Mouse (Mus musculus) lung, postnatal 14 days (tissue): ENCODE measurements around the gene Narfl.
A peak's percentile ranks its signal among the peaks of the same experiment; 100 is the strongest.
"Not testable (repeated sequence)": the region's sequence is repeated elsewhere in the genome, so short reads cannot be mapped to it uniquely, and the experiment has no call there.

Source experiments
- DNase-seq: peaks from one replicate; pipeline ENCODE4 v3.0.0; 2021

Gene Narfl

DNA sequence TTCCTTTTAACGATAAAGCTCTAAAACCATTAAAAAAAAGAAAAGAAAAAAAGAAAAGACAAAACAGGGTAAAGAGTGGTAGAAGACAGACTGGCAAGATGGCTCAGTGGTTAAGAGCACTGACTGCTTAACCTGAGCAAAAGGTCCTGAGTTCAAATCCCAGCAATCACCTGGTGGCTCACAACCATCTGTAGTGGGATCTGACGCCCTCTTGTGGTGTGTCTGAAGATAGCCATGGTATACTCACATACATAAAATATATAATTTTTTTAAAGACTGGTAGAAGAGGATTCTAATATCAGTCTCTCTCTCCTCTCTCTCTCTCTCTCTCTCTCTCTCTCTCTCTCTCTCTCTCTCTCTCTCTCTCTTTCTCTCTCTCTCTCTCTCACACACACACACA lies 33.9 kb downstream of the Narfl start:
- not testable (repeated sequence) for DNase-seq

DNA sequence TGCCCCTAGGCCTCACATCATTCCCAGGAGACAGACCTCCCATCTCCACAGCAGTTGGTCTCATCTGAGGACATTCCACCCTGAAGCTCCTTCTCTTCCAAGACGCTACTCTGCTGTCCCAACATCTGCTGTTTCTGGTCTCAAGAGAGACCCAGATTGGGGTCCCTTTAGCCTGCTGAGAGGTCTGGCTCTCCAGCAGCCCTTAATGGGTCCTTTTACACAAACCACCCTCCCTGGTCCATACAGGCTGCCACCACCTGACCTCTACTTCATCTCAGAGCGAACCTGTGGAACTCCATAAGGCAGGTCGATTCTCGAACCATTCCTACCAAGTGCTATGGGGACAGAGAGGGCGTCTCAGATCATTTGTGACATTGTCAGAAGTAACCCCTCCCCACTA lies 34.5 kb downstream of the Narfl start:
- DNase-seq, result no peak

DNA sequence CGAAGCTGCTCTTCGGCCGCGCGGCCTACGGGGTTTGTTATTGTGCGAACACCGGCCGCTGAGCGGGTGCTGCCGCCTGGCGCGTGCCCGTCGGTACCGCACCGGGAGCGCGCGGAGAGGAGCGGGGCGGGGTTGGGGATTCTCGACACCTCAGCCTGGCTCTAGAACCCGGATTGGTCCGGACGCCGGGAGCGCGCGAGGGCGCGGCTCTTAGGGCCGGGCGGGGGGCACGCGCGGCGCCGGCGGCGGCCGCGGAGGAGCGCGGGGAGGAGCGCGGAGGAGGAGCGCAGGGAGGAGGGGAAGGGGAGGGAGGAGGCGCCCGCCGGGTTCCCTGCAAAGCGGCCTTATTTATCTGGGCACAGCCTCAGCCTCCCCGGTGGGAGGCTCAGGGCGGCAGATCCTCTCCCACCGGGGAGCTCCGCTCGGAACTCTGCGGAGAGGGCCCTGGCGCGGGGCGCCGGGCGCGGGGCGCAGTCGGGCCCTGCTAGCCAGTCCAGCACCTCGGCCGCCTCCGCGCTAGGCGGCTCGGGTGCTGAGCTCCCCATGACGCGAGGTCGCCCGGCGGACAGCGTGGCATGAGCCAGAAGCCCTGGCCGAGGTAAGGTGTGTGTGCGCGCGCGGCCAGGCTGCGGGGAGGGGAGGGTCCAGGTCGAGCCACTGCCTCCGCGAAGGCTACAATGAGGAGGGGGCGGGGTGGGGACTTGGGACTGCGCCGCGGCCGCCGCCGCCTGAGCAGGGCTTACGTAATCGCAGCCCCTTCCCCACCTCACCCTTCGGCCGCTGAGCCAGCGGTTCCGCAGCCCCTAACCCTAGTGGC lies 35.4 kb downstream of the Narfl start, which contains the start of gene Fbxl16:
TSS of gene Fbxl16 (plus strand) at position 297 of the 817 bp plus-strand sequence.
- DNase-seq, result peak; percentile 66

DNA sequence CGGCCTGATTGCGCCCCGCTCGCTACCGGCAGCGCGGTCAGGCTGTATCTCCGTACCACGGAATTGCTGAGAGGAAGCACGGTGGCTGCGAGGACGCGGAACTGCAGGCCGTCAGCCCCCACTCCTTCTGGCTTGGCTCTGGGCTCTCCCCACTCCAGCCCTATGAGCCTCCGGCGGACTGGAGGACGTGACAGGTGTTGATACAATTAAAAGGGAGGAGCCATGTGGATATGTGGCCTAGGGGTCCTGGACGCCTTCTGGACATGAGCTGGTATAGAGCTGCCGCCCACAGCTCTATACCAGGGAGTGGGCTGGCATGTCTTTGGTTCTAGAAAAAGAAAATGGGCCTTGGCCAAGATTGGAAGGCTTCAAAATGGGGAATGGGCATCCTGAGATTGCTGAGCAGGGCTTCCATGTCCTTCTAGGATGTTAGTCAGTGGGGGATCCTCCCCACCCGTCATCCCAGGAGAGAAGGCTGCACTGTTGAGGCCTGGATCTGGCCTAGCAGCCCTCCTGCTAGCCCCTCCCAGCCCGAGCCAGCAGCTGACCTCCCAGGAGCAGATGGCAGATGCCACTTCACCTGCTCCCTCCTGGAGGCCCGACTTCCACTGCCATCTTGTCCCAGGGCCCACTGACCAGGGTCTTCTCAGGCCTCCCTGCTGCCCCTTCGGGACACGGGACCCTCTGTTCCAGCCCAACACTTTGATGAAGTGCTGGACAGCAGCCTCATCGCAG lies 36.2 kb downstream of the Narfl start:
- no peak for DNase-seq

DNA sequence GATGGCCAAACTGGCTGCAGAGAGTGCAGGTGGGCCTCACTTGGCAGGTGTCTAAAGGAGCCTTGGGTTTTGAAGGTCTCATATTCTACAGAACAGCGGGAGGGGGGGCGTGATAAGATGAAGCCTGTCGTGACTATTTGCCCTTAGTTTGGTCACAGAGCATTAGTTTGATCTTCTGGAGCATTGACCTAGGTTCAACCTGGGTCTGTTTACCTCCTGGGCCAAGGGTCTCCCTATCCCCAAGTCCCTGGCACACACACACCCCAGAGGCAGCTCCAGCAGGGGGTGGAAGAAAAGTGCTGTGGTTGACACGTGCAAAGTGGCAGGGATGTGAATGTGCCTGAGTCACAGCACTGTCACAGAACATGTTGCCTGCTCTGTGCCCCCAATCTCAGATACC lies 37.3 kb downstream of the Narfl start:
- no peak for DNase-seq

DNA sequence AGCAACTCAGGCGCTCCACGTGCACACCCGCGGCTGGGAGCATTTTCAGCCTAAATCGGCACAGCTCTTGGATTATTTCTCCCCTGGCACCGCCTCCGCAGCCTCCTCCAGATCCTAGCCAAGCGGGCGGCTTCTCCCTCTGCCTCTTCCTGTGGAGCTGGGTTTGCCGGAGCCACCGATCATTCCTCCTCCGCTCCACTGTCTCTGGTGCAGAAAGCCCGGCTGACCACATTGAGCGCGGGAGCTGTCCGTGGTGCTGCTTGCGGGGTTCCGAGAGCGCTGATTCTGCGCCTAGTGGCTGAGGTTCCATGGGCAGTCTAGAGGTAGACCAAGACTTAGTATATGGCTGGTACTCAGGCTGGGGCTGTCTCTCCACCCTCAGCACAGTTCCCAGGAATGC lies 39.9 kb downstream of the Narfl start:
- peak; percentile 90 for DNase-seq

DNA sequence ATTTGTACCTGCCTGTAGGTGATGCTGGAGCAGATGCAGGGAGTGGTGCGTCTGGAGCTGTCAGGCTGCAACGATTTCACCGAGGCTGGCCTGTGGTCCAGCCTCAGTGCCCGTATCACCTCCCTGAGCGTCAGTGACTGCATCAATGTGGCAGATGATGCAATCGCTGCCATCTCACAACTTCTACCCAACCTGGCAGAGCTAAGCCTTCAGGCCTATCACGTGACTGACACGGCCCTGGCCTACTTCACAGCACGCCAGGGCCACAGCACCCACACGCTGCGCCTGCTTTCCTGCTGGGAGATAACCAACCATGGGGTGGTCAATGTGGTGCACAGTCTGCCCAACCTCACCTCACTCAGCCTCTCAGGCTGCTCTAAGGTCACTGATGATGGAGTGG lies 44.1 kb downstream of the Narfl start:
- DNase-seq, result no peak

DNA sequence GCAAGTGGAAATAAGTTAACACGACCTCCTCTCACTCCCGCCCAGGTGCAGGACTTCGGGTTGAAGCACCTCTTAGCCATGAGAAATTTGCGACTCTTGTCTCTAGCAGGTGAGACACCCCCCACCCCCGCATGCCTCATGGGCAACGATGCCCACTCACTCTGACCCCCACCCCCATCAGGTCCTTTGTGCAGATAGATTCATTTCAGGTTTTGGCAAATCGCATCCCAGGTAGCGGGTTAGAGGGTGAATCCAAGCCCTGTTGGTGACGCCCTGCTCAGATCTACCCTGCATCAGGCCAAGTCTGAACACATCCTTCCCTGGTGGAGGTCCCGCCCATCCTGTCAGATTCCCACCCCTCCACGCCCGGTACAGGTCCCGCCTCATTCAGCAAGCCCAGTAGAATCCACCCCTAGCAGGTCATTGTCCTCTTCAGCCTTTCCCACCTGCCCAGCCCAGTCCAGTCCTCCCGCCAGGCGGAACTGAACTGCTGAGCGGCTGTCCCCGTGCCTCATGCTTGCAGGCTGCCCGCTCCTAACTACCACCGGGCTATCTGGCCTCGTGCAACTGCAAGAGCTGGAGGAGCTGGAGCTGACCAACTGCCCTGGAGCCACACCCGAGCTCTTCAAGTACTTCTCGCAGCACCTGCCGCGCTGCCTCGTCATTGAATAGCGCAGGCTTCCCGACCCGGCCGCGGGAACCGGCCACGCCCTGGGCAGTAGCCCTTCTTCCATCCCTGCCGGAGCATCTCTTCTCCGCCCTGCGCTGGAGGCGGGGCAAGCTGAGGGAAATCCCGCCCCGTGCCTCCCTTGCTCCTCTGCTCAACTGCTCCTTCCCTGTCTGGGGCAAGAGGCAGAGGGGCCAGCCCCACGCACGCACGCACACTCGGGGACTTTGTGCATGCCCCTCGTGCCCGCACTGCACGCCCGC lies 45.5 kb downstream of the Narfl start:
- DNase-seq, result no peak

DNA sequence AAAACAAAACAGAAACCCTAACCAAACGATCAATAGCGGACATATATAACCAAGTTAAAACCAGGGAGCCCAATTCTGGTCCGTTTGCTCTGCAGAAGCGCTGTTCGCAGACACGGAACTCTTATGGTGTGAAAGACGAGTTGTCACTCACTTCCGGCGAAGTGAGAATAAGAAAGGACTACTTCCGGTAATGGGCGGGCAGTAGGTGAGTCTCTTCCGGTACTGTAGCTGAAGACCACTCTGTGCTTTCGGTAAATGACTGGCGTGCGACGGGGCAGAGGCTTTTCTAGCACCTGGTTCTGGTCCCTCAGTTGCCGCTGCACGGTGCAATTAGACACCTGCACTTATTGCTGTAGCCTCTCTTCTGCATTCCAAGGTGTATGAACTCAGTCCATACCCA lies 49.9 kb downstream of the Narfl start, which contains the start of gene Wdr24:
TSS of gene Wdr24 (plus strand) at position 176 of the 400 bp plus-strand sequence.
- peak; percentile 77 for DNase-seq

DNA sequence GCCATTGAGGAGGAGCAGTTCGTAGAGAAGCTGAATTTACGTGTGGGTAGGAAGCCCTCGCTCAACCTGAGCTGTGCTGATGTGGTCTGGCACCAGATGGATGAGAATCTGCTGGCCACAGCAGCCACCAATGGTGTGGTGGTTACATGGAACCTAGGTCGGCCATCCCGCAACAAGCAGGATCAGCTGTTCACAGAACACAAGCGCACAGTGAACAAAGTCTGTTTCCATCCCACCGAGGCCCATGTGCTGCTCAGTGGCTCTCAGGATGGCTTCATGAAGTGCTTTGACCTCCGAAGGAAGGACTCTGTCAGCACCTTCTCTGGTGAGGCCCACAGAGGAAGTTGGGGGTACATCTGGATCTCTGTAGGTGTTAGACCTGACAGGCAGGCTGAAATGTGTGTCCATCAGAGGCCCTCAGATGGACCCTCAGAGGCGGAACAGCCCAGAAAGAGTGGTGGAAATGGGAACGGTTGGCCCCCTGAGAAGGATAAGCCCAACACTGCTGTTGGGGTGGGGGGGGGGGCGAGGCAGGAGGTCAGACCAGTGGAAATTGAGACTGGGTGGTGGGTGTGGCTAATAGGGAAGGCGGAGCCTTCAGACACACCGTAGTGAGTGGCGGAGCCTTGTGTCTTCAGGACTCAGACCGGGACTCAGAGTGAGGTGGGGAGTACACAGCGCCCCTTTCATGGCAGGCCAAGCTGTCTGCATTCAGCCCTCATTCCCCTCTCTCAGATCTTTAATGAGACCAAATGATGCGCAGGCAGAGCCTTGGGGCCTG lies 51.0 kb downstream of the Narfl start:
- DNase-seq, result no peak

DNA sequence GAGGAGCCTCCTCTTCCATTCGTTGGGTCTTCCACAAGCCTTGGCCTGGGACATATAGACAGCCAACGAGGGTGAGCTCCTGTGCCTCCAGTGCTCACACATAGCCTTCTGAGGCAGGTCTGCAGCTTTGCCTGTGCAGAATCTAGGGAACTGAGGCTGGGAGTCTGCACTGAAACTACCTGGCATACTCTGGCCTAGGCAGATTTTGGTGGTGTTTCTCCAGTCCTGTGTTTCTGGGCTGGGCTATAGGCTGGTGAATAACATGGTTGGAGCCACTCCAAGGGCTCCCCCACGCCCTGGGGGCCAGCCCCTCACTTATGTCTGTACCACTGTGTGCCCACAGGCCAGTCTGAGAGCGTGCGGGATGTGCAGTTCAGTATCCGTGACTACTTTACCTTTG lies 51.7 kb downstream of the Narfl start:
- DNase-seq, result no peak

DNA sequence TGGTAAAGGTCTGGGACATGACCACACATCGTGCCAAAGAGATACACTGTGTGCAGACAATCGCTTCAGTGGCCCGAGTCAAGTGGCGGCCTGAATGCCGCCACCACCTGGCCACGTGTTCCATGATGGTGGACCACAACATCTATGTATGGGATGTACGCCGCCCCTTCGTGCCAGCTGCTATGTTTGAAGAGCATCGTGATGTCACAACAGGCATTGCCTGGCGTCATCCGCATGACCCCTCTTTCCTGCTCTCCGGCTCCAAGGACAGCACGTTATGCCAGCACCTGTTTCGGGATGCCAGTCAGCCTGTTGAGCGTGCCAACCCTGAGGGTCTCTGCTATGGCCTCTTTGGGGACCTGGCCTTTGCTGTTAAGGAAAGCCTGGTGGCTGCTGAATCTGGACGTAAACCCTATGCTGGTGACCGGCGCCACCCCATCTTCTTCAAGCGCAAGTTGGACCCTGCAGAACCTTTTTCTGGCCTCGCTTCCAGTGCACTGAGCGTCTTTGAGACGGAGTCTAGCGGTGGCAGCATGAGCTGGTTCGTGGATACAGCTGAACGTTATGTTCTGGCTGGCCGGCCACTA lies 52.5 kb downstream of the Narfl start:
- DNase-seq, result no peak

DNA sequence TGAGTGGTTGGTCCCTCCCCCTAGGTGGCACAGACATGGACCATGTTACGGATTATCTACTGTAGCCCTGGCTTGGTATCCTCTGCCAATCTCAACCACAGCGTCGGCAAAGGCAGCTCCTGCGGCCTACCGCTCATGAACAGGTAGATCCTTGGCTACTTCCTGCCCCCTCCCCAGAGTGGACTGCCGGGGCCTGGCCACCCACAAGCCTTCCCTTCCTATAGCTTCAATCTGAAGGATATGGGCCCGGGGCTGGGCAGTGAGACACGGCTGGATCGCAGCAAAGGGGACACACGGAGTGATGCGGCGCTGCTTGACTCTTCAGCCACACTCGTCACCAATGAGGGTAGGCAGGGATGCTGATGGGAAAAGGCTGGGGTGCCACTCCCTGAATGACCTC lies 53.4 kb downstream of the Narfl start:
- DNase-seq, result no peak

DNA sequence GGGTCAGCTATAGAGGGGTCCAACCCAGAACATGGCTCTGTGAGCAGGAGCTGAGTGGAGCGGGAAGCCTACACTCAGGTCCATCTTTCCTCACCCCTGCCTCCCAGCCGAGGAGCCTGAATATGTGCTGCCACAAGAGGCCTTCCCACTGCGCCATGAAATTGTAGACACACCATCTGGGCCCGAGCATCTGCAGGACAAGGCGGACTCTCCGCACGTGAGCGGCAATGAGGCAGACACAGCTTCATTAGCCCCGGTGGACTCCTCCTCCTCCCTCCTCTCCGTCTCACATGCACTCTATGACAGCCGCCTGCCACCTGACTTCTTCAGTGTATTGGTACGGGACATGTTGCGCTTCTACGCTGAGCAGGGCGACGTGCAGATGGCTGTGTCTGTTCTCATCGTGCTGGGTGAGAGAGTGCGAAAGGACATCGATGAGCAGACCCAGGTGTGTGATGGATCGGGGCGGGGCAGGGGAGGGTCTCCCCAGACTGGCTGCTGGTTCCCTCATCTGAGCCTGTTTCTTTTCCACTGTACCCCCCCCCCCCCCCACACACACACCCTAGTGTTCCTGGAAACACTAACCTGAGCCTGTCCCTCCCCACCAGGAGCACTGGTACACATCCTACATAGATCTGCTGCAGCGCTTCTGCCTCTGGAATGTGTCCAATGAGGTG lies 54.1 kb downstream of the Narfl start:
- DNase-seq, result no peak

DNA sequence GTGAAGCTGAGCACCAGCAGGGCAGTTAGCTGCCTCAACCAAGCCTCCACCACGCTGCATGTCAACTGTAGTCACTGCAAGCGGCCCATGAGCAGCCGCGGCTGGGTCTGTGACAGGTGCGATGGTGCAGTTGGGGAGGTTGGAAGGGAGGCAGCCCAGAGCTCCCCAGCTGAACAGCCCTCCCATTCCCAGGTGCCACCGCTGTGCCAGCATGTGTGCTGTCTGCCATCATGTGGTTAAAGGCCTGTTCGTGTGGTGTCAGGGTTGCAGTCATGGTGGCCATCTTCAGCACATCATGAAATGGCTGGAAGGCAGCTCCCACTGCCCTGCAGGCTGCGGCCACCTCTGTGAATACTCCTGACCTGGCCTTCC lies 54.6 kb downstream of the Narfl start:
- no peak for DNase-seq

DNA sequence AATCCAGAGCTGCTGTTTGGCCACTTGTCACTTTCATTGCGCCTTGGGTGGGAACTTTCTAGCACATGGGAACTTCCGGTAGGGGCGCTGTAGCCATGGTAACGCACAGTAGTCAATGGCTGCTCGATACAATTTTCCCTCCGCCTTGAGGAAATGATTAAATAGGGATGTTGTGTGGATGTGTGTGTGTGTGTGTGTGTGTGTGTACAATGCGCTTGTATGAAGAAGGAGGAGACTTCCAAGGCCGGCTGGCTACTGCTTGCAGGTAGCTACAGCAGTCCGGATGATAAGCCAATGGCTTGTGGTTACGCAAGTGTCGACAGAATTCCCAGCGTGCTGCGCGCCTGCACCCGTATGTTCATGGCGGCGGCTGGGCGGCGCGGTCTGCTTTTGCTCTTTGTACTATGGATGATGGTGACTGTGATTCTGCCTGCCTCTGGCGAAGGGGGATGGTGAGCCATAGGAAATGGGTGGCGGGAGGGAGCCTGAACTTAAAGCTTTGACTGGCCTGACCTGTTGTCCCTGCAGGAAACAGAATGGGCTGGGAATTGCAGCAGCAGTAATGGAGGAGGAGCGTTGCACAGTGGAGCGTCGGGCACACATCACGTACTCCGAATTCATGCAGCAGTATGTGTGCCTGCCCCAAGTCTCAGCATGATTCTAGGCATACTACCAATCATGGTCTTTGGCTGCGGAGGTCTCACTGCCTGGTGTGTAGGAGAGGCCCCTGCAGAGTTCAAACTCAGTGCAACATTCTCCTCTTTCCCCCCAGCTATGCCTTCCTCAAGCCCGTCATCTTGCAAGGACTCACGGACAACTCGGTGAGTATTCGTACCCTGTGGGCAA lies 55.4 kb downstream of the Narfl start, which contains the start of gene Jmjd8:
TSS of gene Jmjd8 (plus strand) at position 156 of the 846 bp plus-strand sequence.
- DNase-seq, result peak; percentile 76

DNA sequence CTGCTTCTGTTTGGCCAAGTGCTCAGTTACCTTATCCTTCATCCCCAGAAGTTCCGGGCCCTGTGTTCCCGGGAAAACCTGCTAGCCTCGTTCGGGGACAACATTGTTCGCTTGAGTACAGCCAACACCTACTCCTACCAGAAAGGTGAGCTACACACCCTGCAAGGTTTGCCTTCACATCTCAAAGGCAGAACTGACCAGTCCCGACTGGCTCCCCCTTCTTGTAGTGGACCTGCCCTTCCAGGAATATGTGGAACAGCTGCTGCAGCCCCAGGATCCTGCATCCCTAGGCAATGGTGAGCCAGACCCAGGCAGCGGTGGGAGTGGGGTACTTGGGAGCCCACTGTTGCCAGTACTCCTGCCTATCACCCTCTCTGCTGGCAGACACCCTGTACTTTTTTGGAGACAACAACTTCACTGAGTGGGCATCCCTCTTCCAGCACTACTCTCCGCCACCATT lies 56.0 kb downstream of the Narfl start:
- no peak for DNase-seq

DNA sequence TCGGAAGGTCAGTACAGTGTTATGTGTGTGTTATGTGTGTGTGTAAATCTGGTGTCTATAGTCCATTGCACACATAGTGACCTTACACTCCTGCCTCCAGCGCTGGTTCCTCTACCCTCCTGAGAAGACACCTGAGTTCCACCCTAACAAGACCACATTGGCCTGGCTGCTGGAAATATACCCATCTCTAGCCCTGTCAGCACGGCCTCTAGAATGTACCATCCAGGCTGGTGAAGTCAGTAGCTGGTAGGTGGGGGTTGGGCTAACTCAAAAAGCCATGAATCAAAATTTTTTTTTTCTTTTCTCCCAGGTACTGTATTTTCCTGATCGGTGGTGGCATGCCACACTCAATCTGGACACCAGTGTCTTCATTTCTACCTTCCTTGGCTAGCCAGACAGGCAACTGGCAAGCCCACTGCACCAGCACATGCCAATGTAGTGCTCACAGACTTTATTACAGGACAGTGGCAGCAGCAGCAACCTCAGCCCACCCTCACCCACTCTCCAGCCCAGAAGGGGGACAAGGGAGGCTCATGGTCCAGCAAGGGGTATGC lies 56.7 kb downstream of the Narfl start:
- DNase-seq, result no peak

DNA sequence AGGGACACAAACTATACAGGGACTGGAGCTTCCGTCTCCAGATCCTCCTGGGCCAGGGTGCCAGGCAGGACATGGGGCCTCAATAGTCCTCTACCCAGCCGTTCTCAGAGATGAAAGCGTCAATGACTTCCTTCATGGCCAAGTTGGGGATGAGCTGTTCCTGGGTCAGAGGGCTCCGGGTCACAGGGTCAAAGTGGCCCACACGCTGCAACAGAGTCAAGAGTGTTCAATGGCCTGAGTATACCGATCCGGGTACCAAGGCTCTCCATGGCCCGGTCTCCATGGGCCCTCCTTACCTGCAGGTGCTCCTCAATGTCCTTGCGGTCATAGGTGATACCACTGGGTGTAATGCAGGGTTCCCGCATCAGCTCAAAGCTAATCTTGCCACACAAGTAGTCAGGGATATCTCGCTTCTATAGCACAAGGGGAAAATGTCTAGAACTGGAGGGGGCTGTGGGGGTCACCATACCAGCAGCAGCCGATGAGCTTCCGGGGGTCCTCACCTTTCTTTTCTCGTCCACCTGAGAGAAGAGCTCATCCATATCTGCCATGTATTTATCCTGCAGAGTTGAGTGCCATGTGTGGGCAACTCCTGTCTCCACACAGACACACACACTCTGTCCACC lies 57.3 kb downstream of the Narfl start:
- DNase-seq, result no peak
